Mouse (Mus musculus): Measurements from ENCODE around the gene Morn4. TPM values are rescaled to one million over a fixed set of nuclear protein-coding genes. Genes with fewer than 3 reads are reported as not detected.

Morn4 gene
- polyA plus RNA-seq, 1 experiment = 26.3 TPM

DNA sequence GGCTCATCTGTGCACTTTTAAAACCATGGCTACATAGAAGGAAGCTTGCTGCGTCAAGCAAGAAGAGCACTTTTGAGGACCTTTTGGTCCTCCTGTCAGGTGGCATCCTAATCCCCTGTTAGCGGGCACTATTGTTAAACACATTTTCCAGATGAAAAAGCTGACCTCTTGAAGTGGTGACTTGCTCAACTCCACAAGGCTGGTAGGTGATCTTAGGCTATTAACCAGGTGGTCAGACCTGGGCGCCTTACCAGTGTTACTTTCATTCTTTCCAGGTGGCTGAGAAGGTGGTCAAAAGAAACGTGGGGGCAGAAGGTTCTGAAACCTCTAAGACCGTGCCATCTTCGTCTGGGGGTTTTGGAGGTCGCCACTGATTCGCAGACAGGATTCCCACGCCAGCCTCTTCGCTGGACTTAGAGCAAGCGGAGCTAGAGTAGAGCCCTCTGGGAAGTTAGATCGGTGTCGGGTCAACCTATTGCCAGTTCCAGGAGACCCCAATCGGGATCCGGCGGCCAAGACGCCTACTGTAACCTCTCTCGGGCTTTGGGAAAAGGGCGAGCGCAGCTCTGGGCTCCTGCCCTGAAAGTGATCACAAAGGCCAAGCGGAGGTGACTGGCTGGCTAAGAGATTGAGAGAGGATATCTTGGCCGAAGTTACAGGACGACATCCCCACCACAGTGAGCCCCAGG lies 42.0 kb upstream of the Morn4 start:
- H3K27me3 ChIP-seq (replicated peaks; ENCODE audit: control insufficient read depth, insufficient read depth, low read length) = no peaks in the 10 kb centered on the region
- H3K4me1 ChIP-seq (ENCODE audit: control insufficient read depth, insufficient read depth, low read length) = peaks cover 10% of the 10 kb centered on the region; the same call in 1 of the 2 replicates
- peak overlapping the region; percentile 71 for H3K4me3 ChIP-seq (ENCODE audit: insufficient read depth, low read depth, low read length)
- TF ChIP-seq POLR2A (IDR thresholded peaks at IDR 0.05; ENCODE audit: low read depth, low read length) = no peak
- TF ChIP-seq CTCF (conservative IDR thresholded peaks at IDR 0.05; ENCODE audit: insufficient read depth, insufficient read length, low read depth, low read length) = no peak
- DNase-seq = no peak
- H3K27ac ChIP-seq (ENCODE audit: insufficient read depth, low read depth, low read length) = peak overlapping the region; percentile 90
- 6% methylated on average over 23 of the region's 23 CpGs for WGBS
- no peaks in the 10 kb centered on the region for H3K36me3 ChIP-seq (ENCODE audit: control insufficient read depth, insufficient read depth, low read length)

DNA sequence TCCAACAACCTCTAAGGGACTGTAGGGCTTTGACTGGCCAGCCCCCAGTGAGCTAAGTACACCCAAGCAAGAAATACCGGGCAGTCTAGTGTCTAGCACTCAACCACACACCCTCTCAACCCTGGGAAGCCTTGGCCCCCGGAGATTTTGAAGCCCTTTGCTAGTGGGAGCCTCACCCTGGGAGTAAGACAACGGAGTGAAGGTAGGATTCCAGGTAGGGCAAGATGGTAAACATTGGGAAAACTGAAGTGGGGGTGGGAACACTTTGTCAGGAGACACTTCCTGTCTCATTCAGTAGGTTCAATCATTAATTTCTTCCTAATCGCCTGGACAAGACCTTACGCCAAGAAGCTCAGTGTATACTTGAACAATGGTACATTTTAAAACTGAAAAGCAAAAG lies 40.9 kb upstream of the Morn4 start:
- Histone ChIP-seq H3K4me1 (ENCODE audit: control insufficient read depth, insufficient read depth, low read length) (peaks cover 10% of the 10 kb centered on the region; the same call in 1 of the 2 replicates), H3K27ac (ENCODE audit: insufficient read depth, low read depth, low read length) (no peak overlapping the region), H3K4me3 (ENCODE audit: insufficient read depth, low read depth, low read length) (no peak overlapping the region), H3K27me3 (replicated peaks; ENCODE audit: control insufficient read depth, insufficient read depth, low read length) (no peaks in the 10 kb centered on the region), H3K36me3 (ENCODE audit: control insufficient read depth, insufficient read depth, low read length) (no peaks in the 10 kb centered on the region)
- 81% methylated on average over 5 of the region's 5 CpGs for WGBS
- no peak for TF ChIP-seq CTCF (conservative IDR thresholded peaks at IDR 0.05; ENCODE audit: insufficient read depth, insufficient read length, low read depth, low read length)
- no peak for DNase-seq

- WGBS = 91% methylated on average over 6 of the region's 6 CpGs
These were observed 40.1 kb upstream of the Morn4 start for GRCm38 (mm10) chr19:42126219-42126605.

DNA sequence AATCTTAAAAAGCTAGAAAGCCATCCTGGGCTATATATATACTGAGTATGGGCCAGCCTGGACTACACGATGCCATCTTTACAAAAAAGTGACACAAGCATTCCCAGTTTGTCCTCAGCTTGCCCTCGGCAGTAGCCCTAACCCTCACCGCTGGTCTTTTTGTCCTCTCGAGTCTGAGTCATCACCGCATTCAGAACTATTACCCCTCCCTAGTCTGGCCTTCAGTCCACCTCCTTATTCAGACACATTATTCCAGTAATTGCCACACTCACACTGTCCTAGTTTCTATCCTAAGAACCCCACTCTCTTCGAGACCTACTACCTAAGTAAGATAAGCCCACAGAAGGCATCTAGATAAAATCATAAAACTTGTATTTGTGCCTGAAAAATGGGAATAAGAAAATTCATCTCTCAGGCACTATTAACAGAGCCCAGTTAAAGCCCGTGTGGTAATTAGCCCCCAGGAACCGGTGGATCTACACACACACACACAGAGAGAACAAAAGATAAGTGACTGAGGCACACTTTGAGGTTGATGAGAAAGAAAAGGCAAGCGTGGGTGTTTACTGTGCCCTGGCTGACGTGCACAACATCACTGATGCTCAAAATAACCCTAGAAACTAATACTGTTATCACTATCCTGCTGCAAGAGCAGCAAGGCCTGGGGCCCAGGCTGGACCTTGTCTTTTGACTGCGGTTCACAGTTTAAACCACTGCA lies 39.5 kb upstream of the Morn4 start:
- Histone ChIP-seq H3K27me3 (replicated peaks; ENCODE audit: control insufficient read depth, insufficient read depth, low read length) (no peaks in the 10 kb centered on the region), H3K27ac (ENCODE audit: insufficient read depth, low read depth, low read length) (no peak overlapping the region), H3K36me3 (ENCODE audit: control insufficient read depth, insufficient read depth, low read length) (no peaks in the 10 kb centered on the region), H3K4me1 (ENCODE audit: control insufficient read depth, insufficient read depth, low read length) (peaks cover 10% of the 10 kb centered on the region; the same call in 1 of the 2 replicates), H3K4me3 (ENCODE audit: insufficient read depth, low read depth, low read length) (no peak overlapping the region)
- 89% methylated on average over 11 of the region's 11 CpGs for WGBS
- DNase-seq = no peak
- TF ChIP-seq CTCF (conservative IDR thresholded peaks at IDR 0.05; ENCODE audit: insufficient read depth, insufficient read length, low read depth, low read length) (no peak), POLR2A (IDR thresholded peaks at IDR 0.05; ENCODE audit: low read depth, low read length) (no peak)

More at GRCm38 (mm10) chr19:42126219-42126605, 40.1 kb upstream of the Morn4 start:
- Histone ChIP-seq H3K27me3 (replicated peaks; ENCODE audit: control insufficient read depth, insufficient read depth, low read length) (no peaks in the 10 kb centered on the region), H3K4me1 (ENCODE audit: control insufficient read depth, insufficient read depth, low read length) (peaks cover 10% of the 10 kb centered on the region; the same call in 1 of the 2 replicates), H3K4me3 (ENCODE audit: insufficient read depth, low read depth, low read length) (no peak overlapping the region), H3K36me3 (ENCODE audit: control insufficient read depth, insufficient read depth, low read length) (no peaks in the 10 kb centered on the region), H3K27ac (ENCODE audit: insufficient read depth, low read depth, low read length) (no peak overlapping the region)
- TF ChIP-seq CTCF (conservative IDR thresholded peaks at IDR 0.05; ENCODE audit: insufficient read depth, insufficient read length, low read depth, low read length) (no peak), POLR2A (IDR thresholded peaks at IDR 0.05; ENCODE audit: low read depth, low read length) (no peak)
- no peak for DNase-seq

GRCm38 (mm10) chr19:42124684-42125083 lies 38.5 kb upstream of the Morn4 start:
- no peak for DNase-seq
- H3K27ac ChIP-seq (ENCODE audit: insufficient read depth, low read depth, low read length) = no peak overlapping the region

DNA sequence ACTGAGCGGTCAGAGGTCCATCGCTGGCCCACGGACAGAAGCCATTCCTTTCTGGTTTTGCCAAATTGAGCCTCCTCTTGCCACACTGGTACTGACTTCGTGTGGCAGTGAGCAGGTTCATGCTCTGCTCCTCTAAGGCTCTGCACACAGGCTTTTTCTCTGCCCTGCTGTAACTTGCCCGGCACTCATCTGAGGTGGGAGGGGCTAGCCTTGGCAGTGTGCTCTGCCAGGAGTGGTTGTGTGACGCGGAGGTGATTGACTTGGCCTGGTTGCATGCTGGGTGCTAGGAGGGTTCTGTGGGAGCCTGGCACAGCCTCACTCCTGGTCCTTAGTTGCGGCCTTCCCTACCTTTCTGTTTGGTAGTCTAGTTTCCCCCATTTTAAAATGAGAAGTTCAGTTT lies 34.3 kb upstream of the Morn4 start:
- no peak for DNase-seq
- WGBS = 78% methylated on average over 8 of the region's 8 CpGs
- Histone ChIP-seq H3K4me3 (ENCODE audit: insufficient read depth, low read depth, low read length) (no peak overlapping the region), H3K27me3 (replicated peaks; ENCODE audit: control insufficient read depth, insufficient read depth, low read length) (no peaks in the 10 kb centered on the region), H3K27ac (ENCODE audit: insufficient read depth, low read depth, low read length) (no peak overlapping the region), H3K36me3 (ENCODE audit: control insufficient read depth, insufficient read depth, low read length) (no peaks in the 10 kb centered on the region), H3K4me1 (ENCODE audit: control insufficient read depth, insufficient read depth, low read length) (no peaks in the 10 kb centered on the region)
- TF ChIP-seq POLR2A (IDR thresholded peaks at IDR 0.05; ENCODE audit: low read depth, low read length) (no peak), CTCF (conservative IDR thresholded peaks at IDR 0.05; ENCODE audit: insufficient read depth, insufficient read length, low read depth, low read length) (no peak)

More at GRCm38 (mm10) chr19:42124684-42125083, 38.5 kb upstream of the Morn4 start:
- 92% methylated on average over 13 of the region's 13 CpGs for WGBS
- Histone ChIP-seq H3K4me1 (ENCODE audit: control insufficient read depth, insufficient read depth, low read length) (peaks cover 10% of the 10 kb centered on the region; the same call in 1 of the 2 replicates), H3K27me3 (replicated peaks; ENCODE audit: control insufficient read depth, insufficient read depth, low read length) (no peaks in the 10 kb centered on the region), H3K4me3 (ENCODE audit: insufficient read depth, low read depth, low read length) (no peak overlapping the region), H3K36me3 (ENCODE audit: control insufficient read depth, insufficient read depth, low read length) (no peaks in the 10 kb centered on the region)
- TF ChIP-seq CTCF (conservative IDR thresholded peaks at IDR 0.05; ENCODE audit: insufficient read depth, insufficient read length, low read depth, low read length) = no peak
- no peak for TF ChIP-seq POLR2A (IDR thresholded peaks at IDR 0.05; ENCODE audit: low read depth, low read length)

GRCm38 (mm10) chr19:42118596-42118995 lies 32.4 kb upstream of the Morn4 start:
- no peak for DNase-seq
- Histone ChIP-seq H3K36me3 (ENCODE audit: control insufficient read depth, insufficient read depth, low read length) (peaks cover 2% of the 10 kb centered on the region; the same call in 1 of the 2 replicates), H3K4me3 (ENCODE audit: insufficient read depth, low read depth, low read length) (no peak overlapping the region), H3K27me3 (replicated peaks; ENCODE audit: control insufficient read depth, insufficient read depth, low read length) (no peaks in the 10 kb centered on the region), H3K27ac (ENCODE audit: insufficient read depth, low read depth, low read length) (no peak overlapping the region), H3K4me1 (ENCODE audit: control insufficient read depth, insufficient read depth, low read length) (no peaks in the 10 kb centered on the region)
- 63% methylated on average over 5 of the region's 5 CpGs for WGBS
- no peak for TF ChIP-seq POLR2A (IDR thresholded peaks at IDR 0.05; ENCODE audit: low read depth, low read length)
- no peak for TF ChIP-seq CTCF (conservative IDR thresholded peaks at IDR 0.05; ENCODE audit: insufficient read depth, insufficient read length, low read depth, low read length)
